ENCODE assay signal across 22 mouse cellular contexts in the genomic region with DNA sequence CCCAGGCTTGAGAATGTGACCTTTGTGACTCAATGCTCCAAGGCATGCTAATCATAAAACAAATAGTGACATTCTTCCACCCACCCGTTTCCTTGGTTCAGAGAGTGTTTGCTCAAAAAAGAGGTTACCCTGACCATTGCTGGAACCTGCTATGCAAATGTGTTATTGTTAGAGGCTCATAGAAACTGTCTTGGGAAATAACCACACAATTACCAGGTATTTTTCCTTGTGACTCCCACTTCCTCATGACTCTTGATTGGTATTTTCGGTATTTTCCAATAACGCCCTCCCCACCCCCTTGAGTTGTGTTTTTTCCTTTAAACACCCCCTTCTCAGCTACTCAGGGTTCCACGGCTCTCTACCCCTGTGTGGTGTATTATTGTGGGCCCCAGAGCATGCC. TPM values are rescaled to one million over a fixed set of nuclear protein-coding genes. Genes with fewer than 3 reads are reported as not detected.
"Had no signal": no experiment of that assay in that cellular context is flagged by ENCODE, and none has a peak within 500 bp of the region (broad histone marks: within the 10 kb centered on the region; RNA-seq: fewer than 3 reads in every experiment).

No protein-coding gene starts in this region.

- H3K9ac ChIP-seq: lung, embryonic 14.5 days; midbrain, embryonic 13.5 days; midbrain, embryonic 15.5 days; neural tube, embryonic 12.5 days; stomach, embryonic 15.5 days had no signal

- H3K4me1 ChIP-seq: midbrain, embryonic 13.5 days; midbrain, embryonic 15.5 days; neural tube, embryonic 12.5 days; stomach, embryonic 15.5 days had no signal

- DNase-seq: lung, adult 18-20 months; lung, embryonic 14.5 days; lung, postnatal 10 days; lung, postnatal 4 days; right cerebral cortex, postnatal 14 days; thymus, adult 18-20 months; thymus, postnatal 14 days; thymus, postnatal 36 days had no signal

- ATAC-seq: midbrain, embryonic 13.5 days; midbrain, embryonic 15.5 days had no signal

- H3K36me3 ChIP-seq: midbrain, embryonic 13.5 days; midbrain, embryonic 15.5 days; neural tube, embryonic 12.5 days; stomach, embryonic 15.5 days had no signal

- H3K9me3 ChIP-seq: stomach, embryonic 15.5 days had no signal

- H3K27ac ChIP-seq: midbrain, embryonic 13.5 days; midbrain, embryonic 15.5 days; neural tube, embryonic 12.5 days; stomach, embryonic 15.5 days had no signal

- H3K4me2 ChIP-seq: lung, embryonic 14.5 days; midbrain, embryonic 11.5 days; midbrain, embryonic 13.5 days; midbrain, embryonic 15.5 days; neural tube, embryonic 12.5 days; stomach, embryonic 15.5 days had no signal

- H3K4me3 ChIP-seq: midbrain, embryonic 13.5 days; midbrain, embryonic 15.5 days; neural tube, embryonic 12.5 days; stomach, embryonic 15.5 days had no signal

- H3K27me3 ChIP-seq: midbrain, embryonic 13.5 days; midbrain, embryonic 15.5 days; neural tube, embryonic 12.5 days; stomach, embryonic 15.5 days had no signal

RNA-seq across cellular contexts. Expression of gene Olfr403, which starts 2.3 kb away (rescaled TPM):
- total RNA-seq: megakaryocyte, adult 5-6 weeks; midbrain, postnatal 0 days; monocyte, adult 5-6 weeks; neutrophil, adult 5-6 weeks had no signal
- polyA plus RNA-seq: liver, embryonic 16.5 days; lung, embryonic 14.5 days; lung, embryonic 16.5 days; midbrain, embryonic 11.5 days; midbrain, embryonic 13.5 days; midbrain, embryonic 15.5 days; midbrain, postnatal 0 days; neural tube, embryonic 12.5 days; neural tube, embryonic 14.5 days; spleen, adult 2 months; stomach, embryonic 15.5 days; thymus, postnatal 0 days had no signal

RNA-seq across cellular contexts. Expression of gene Olfr43, which starts 27.4 kb away (rescaled TPM):
- total RNA-seq: megakaryocyte, adult 5-6 weeks; midbrain, postnatal 0 days; monocyte, adult 5-6 weeks; neutrophil, adult 5-6 weeks had no signal
- polyA plus RNA-seq: liver, embryonic 16.5 days; lung, embryonic 14.5 days; lung, embryonic 16.5 days; midbrain, embryonic 11.5 days; midbrain, embryonic 13.5 days; midbrain, embryonic 15.5 days; midbrain, postnatal 0 days; neural tube, embryonic 12.5 days; neural tube, embryonic 14.5 days; spleen, adult 2 months; stomach, embryonic 15.5 days; thymus, postnatal 0 days had no signal

RNA-seq across cellular contexts. Expression of gene Olfr402, which starts 30.4 kb away (rescaled TPM):
- total RNA-seq: megakaryocyte, adult 5-6 weeks; midbrain, postnatal 0 days; monocyte, adult 5-6 weeks; neutrophil, adult 5-6 weeks had no signal
- polyA plus RNA-seq: liver, embryonic 16.5 days; lung, embryonic 14.5 days; lung, embryonic 16.5 days; midbrain, embryonic 11.5 days; midbrain, embryonic 13.5 days; midbrain, embryonic 15.5 days; midbrain, postnatal 0 days; neural tube, embryonic 12.5 days; neural tube, embryonic 14.5 days; spleen, adult 2 months; stomach, embryonic 15.5 days; thymus, postnatal 0 days had no signal
